Mouse (Mus musculus): Measurements from ENCODE around the gene Pemt.

DNA sequence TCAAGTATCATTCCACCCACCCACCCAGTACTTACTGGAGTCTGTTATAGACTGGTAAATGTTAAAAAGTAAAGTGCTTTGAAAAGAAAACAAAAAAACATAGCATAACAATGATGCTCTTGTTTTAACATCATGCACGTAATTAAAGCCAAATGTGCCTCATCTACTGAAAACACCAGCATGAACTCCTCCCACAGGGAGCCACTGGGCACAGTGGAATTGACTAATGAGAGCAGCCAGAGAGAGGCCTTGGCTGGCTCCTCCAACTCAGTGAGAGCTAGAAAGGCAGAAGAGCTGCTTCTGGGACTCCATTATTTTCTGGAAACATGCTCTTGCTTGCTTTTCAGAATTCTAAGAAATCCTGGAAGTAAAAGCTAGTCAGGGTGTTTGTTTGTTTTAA is 56.9 kb downstream of the Pemt start:
- TF ChIP-seq ZC3H11A (IDR thresholded peaks at IDR 0.05; ENCODE audit: borderline replicate concordance, low read depth, low read length) (no peak), MAFK (IDR thresholded peaks at IDR 0.05; ENCODE audit: insufficient read depth, low read depth, low read length) (no peak), CHD2 (IDR thresholded peaks at IDR 0.05; ENCODE audit: low read depth, low read length) (no peak), HCFC1 (IDR thresholded peaks at IDR 0.05; ENCODE audit: borderline replicate concordance, insufficient read depth, low read length) (no peak)
